Mouse (Mus musculus) E14TG2a.4 (cell line): ENCODE results near the gene Dnah10.

Source experiments
- H3K27me3 ChIP-seq: 2 replicates; pipeline ENCODE4 v1.6.1; 2014; ENCODE audit warnings: low read length, control low read depth; ENCODE audit not compliant: insufficient read depth
- H3K36me3 ChIP-seq: 2 replicates; pipeline ENCODE4 v1.6.1; 2014; ENCODE audit warnings: low read length, control low read depth; ENCODE audit not compliant: insufficient read depth
- H3K4me1 ChIP-seq: replicated peaks from 2 replicates; pipeline ENCODE4 v1.6.1; 2014; ENCODE audit warnings: low read depth, low read length, control low read depth
- H3K4me3 ChIP-seq: replicated peaks from 2 replicates; pipeline ENCODE4 v1.5.1; 2014; ENCODE audit warnings: mild to moderate bottlenecking, low read length
- H3K9me3 ChIP-seq: 2 replicates; pipeline ENCODE4 v1.6.1; 2014; ENCODE audit warnings: low read length, control low read depth
- CTCF ChIP-seq: conservative IDR thresholded peaks from 2 replicates; pipeline ENCODE4 v1.5.1; 2014; ENCODE audit warnings: low read length
- NANOG ChIP-seq: IDR thresholded peaks from 2 replicates; pipeline ENCODE4 v1.6.1; 2014; ENCODE audit warnings: borderline replicate concordance, low read length, mixed read lengths
- POU5F1 ChIP-seq: IDR thresholded peaks from 2 replicates; pipeline ENCODE4 v1.6.1; 2014; ENCODE audit warnings: low read length, borderline replicate concordance

Dnah10 gene

GRCm38 (mm10) chr5:124847014-124847413 lies 122.1 kb downstream of the Dnah10 start:
- no peak for TF ChIP-seq NANOG
- no peak for TF ChIP-seq CTCF
- TF ChIP-seq POU5F1, result no peak
- no peaks in the 10 kb centered on the region for H3K27me3 ChIP-seq

DNA sequence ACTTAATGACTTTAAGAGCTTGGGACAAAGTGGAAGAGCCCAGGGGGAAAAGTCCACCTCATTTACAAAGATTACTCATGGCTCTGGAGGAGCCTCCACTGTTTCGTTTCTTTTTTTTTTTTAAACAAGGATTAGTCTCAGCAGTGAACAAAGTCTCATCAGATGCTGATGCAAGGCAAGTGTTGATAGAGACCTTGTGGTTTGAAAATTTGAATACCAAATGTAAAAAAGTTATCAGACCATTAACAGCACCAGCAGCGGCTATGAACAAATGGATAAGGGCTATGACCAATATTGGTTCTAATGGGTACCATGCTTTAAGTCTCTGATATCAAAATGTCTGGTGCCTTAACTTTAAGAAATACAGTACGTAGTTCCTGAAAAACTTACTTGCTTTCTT lies 124.1 kb downstream of the Dnah10 start:
- Histone ChIP-seq H3K4me1 (peaks cover 38% of the 10 kb centered on the region), H3K36me3 (0 out of 2 replicates have a peak, but pooled peaks cover 6% of the 10 kb centered on the region), H3K4me3 (no peak overlapping the region), H3K27me3 (no peaks in the 10 kb centered on the region), H3K9me3 (no peaks in the 10 kb centered on the region)
- TF ChIP-seq CTCF (no peak), POU5F1 (no peak), NANOG (no peak)

More at GRCm38 (mm10) chr5:124847014-124847413, 122.1 kb downstream of the Dnah10 start:
- Histone ChIP-seq H3K4me3 (no peak overlapping the region), H3K4me1 (peaks cover 44% of the 10 kb centered on the region), H3K9me3 (no peaks in the 10 kb centered on the region), H3K36me3 (0 out of 2 replicates have a peak, but pooled peaks cover 5% of the 10 kb centered on the region)

- H3K4me1 ChIP-seq, result peaks cover 36% of the 10 kb centered on the region
- TF ChIP-seq CTCF, result no peak
- no peak for TF ChIP-seq POU5F1
- TF ChIP-seq NANOG, result no peak
- no peaks in the 10 kb centered on the region for H3K27me3 ChIP-seq
These were observed 126.7 kb downstream of the Dnah10 start for GRCm38 (mm10) chr5:124851572-124851971.

DNA sequence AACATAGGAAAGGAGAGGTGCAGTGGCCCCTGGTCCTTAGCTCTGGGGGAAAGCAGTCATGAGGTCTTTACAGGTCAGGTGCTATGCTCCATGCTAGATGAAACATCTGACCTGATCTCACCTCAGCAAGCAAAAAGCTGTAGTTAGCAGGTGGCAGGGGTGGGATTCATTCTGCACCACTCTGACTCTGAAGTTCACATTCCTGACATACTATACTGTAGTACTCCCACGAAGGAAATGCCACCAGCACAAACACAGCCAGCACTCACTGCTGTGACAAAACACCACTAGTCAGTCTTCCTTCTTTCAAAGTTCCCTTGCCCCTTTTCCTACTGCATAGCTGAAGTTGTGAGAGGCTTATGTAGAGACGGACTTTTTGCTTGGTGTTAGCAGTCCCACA lies 127.4 kb downstream of the Dnah10 start:
- no peak overlapping the region for H3K4me3 ChIP-seq
- peaks cover 36% of the 10 kb centered on the region for H3K4me1 ChIP-seq
- no peak for TF ChIP-seq CTCF
- TF ChIP-seq NANOG, result no peak
- TF ChIP-seq POU5F1, result no peak
- peaks cover 20% of the 10 kb centered on the region; the same call in 1 of the 2 replicates for H3K36me3 ChIP-seq
- no peaks in the 10 kb centered on the region for H3K9me3 ChIP-seq
- H3K27me3 ChIP-seq, result no peaks in the 10 kb centered on the region

More at GRCm38 (mm10) chr5:124851572-124851971, 126.7 kb downstream of the Dnah10 start:
- H3K36me3 ChIP-seq, result peaks cover 16% of the 10 kb centered on the region; the same call in 1 of the 2 replicates
- no peaks in the 10 kb centered on the region for H3K9me3 ChIP-seq
- no peak overlapping the region for H3K4me3 ChIP-seq

GRCm38 (mm10) chr5:124853079-124853478 lies 128.2 kb downstream of the Dnah10 start:
- TF ChIP-seq POU5F1 (no peak), CTCF (no peak), NANOG (no peak)
- H3K4me3 ChIP-seq, result no peak overlapping the region
- peaks cover 25% of the 10 kb centered on the region; the same call in 1 of the 2 replicates for H3K36me3 ChIP-seq
- H3K9me3 ChIP-seq, result no peaks in the 10 kb centered on the region
- H3K27me3 ChIP-seq, result no peaks in the 10 kb centered on the region
- peaks cover 34% of the 10 kb centered on the region for H3K4me1 ChIP-seq

DNA sequence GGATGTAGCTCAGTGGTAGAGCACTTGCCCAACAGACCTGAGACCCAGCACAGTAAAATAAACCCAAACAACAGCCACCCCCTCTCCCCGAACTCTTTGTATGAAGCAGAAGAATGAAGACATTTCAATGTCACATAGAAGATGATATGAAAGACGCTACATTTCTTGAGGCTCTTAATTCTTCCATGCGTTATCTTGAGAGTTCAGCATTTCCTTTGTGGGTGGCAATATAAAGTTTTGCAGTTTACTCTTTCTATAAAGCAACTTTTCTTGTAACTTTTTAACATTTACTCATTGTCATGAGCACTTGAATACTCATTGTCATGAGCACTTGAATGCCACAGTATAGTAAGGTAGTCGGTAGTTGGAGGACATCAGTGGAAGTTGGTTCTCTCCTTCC lies 129.3 kb downstream of the Dnah10 start:
- Histone ChIP-seq H3K4me1 (peaks cover 26% of the 10 kb centered on the region), H3K9me3 (no peaks in the 10 kb centered on the region), H3K36me3 (peaks cover 25% of the 10 kb centered on the region; the same call in 1 of the 2 replicates), H3K27me3 (peaks cover 4% of the 10 kb centered on the region; the same call in 1 of the 2 replicates), H3K4me3 (no peak overlapping the region)
- TF ChIP-seq POU5F1 (no peak), CTCF (no peak), NANOG (no peak)

- no peaks in the 10 kb centered on the region for H3K9me3 ChIP-seq
- H3K27me3 ChIP-seq, result peaks cover 13% of the 10 kb centered on the region
- TF ChIP-seq CTCF (peak; percentile 48), NANOG (no peak)
- no peak overlapping the region for H3K4me3 ChIP-seq
- peaks cover 27% of the 10 kb centered on the region for H3K4me1 ChIP-seq
- H3K36me3 ChIP-seq, result peaks cover 24% of the 10 kb centered on the region
These were observed 135.1 kb downstream of the Dnah10 start for GRCm38 (mm10) chr5:124860013-124860412.

- Histone ChIP-seq H3K36me3 (peaks cover 24% of the 10 kb centered on the region), H3K9me3 (no peaks in the 10 kb centered on the region), H3K4me3 (peak overlapping the region; percentile 94), H3K27me3 (peaks cover 13% of the 10 kb centered on the region), H3K4me1 (peaks cover 28% of the 10 kb centered on the region)
- TF ChIP-seq POU5F1, result no peak
- TF ChIP-seq NANOG, result no peak
- TF ChIP-seq CTCF, result no peak
These were observed 136.6 kb downstream of the Dnah10 start for GRCm38 (mm10) chr5:124861463-124861862.
